Mouse (Mus musculus) hindbrain, embryonic 10.5 days (tissue): ENCODE results near the gene Gm13420. TPM values are rescaled to one million over a fixed set of nuclear protein-coding genes. Genes with fewer than 3 reads are reported as not detected.
"Not testable (repeated sequence)": the region's sequence is repeated elsewhere in the genome, so short reads cannot be mapped to it uniquely, and the experiment has no call there.

ENCODE experiments used
- DNase-seq: peaks from one replicate; pipeline ENCODE4 v3.0.0-alpha.2; 2017; ENCODE audit warnings: low spot score
- H3K27ac ChIP-seq: fragments of 300-500 bp; sonication (generic); 2 replicates; pipeline ENCODE4 v1.5.1; 2016; ENCODE audit warnings: mild to moderate bottlenecking, moderate library complexity
- H3K27me3 ChIP-seq: fragments of 300-500 bp; sonication (generic); 2 replicates; pipeline ENCODE4 v1.6.1; 2016; ENCODE audit warnings: mild to moderate bottlenecking; ENCODE audit not compliant: poor library complexity, insufficient read depth, severe bottlenecking
- H3K36me3 ChIP-seq: fragments of 300-500 bp; sonication (generic); 2 replicates; pipeline ENCODE4 v1.6.1; 2016; ENCODE audit warnings: mild to moderate bottlenecking, moderate library complexity
- H3K4me1 ChIP-seq: fragments of 300-500 bp; sonication (generic); replicated peaks from 2 replicates; pipeline ENCODE4 v1.6.1; 2016; ENCODE audit warnings: mild to moderate bottlenecking
- H3K4me3 ChIP-seq: fragments of 300-500 bp; sonication (generic); 2 replicates; pipeline ENCODE4 v1.5.1; 2016; ENCODE audit warnings: mild to moderate bottlenecking, moderate library complexity
- H3K9me3 ChIP-seq: fragments of 300-500 bp; sonication (generic); 2 replicates; pipeline ENCODE4 v1.6.1; 2016; ENCODE audit warnings: mild to moderate bottlenecking, moderate library complexity
- WGBS: fragments of 180-500 bp; shearing (Covaris S2); methylation state at CpG from one replicate; pipeline ENCODE4 v1.1.7; 2016; 5-methylcytosine and 5-hydroxymethylcytosine counted together
- polyA plus RNA-seq: library from polyadenylated mRNA; unstranded; fragments of >200 nt; fragmentation: Nextera tagmentation; extraction: Ambion mirVana; gene quantifications from 2 replicates; pipeline ENCODE4 v1.2.1, GENCODE M21; 2016

Gene Gm13420
- polyA plus RNA-seq, 1 experiment from 2014 or later: not detected

GRCm38 (mm10) chr2:29732559-29732958 is 18.9 kb downstream of the Gm13420 start:
- 90% methylated on average over 10 of the region's 10 CpGs for WGBS
- H3K9me3 ChIP-seq: no peaks in the 10 kb centered on the region
- H3K4me1 ChIP-seq: no peaks in the 10 kb centered on the region
- H3K27me3 ChIP-seq: no peaks in the 10 kb centered on the region
- no peak for DNase-seq
- H3K27ac ChIP-seq: no peak overlapping the region
- peaks cover 99% of the 10 kb centered on the region for H3K36me3 ChIP-seq
- H3K4me3 ChIP-seq: no peak overlapping the region

GRCm38 (mm10) chr2:29731545-29731944 is 19.9 kb downstream of the Gm13420 start:
- H3K36me3 ChIP-seq: peaks cover 99% of the 10 kb centered on the region
- H3K4me1 ChIP-seq: no peaks in the 10 kb centered on the region
- H3K27me3 ChIP-seq: no peaks in the 10 kb centered on the region
- H3K27ac ChIP-seq: no peak overlapping the region
- WGBS: 72% methylated on average over 3 of the region's 3 CpGs
- no peaks in the 10 kb centered on the region for H3K9me3 ChIP-seq
- H3K4me3 ChIP-seq: no peak overlapping the region
- DNase-seq: no peak

DNA sequence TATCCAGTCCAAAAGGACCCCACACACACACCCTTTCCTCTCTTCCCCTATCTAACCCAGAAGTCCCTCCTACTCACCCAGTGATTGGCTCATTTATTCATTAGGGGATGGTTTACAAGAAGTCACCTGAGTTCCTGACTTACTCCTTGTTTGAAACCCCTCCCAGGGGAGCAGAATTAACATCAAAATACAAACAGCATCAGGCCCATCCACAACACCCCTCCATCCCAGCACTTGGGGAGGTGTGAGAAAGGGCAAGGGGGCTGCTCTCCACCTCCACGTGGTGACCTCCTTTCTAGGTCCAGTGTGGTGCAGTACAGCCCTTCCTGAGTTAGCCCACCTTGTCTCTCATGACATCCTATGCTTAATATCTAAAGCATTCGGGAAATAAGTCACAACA is 22.0 kb downstream of the Gm13420 start:
- Histone ChIP-seq H3K4me1 (no peaks in the 10 kb centered on the region), H3K9me3 (no peaks in the 10 kb centered on the region), H3K27ac (no peak overlapping the region), H3K4me3 (no peak overlapping the region), H3K27me3 (no peaks in the 10 kb centered on the region), H3K36me3 (peaks cover 99% of the 10 kb centered on the region)
- no peak for DNase-seq
- WGBS: 62% methylated on average over 2 of the region's 2 CpGs

DNA sequence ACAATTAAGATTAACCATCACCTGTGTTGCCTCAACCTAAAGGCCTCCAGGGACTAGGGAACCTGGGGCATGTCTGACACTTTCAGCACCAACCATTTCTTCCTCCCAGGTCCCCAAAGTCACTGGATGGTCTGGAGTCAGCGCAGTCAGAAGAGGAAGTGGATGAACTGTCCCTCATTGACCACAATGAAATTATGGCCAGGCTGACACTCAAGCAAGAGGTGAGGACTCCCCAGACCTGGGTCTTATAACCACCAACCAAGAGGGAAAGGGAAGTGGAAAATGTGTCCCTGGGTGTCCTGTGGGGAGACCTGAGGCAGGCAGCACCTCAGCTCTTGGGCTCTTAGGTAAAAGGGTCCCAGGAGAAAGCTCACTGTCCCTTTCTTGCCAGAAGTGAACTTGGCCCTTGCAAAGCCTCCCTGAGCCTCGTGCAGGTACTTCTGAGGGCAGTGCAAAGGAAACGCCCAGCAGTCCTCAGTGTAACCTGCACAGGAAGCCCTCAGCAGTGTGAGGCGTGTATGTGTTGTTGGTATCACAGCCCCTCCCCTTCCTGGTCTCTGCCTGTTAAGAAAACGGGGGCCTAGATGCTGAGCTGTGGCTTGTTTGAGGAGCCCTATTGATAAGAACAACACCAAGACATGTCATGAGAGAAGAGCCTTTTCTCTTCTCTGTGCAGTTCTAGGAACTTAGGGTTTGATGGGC is 26.7 kb downstream of the Gm13420 start:
- Histone ChIP-seq H3K27ac (no peak overlapping the region), H3K36me3 (peaks cover 99% of the 10 kb centered on the region), H3K27me3 (no peaks in the 10 kb centered on the region), H3K4me1 (no peaks in the 10 kb centered on the region; the same call in 1 of the 2 replicates), H3K4me3 (no peak overlapping the region), H3K9me3 (no peaks in the 10 kb centered on the region)
- WGBS: 82% methylated on average over 5 of the region's 5 CpGs
- DNase-seq: no peak

DNA sequence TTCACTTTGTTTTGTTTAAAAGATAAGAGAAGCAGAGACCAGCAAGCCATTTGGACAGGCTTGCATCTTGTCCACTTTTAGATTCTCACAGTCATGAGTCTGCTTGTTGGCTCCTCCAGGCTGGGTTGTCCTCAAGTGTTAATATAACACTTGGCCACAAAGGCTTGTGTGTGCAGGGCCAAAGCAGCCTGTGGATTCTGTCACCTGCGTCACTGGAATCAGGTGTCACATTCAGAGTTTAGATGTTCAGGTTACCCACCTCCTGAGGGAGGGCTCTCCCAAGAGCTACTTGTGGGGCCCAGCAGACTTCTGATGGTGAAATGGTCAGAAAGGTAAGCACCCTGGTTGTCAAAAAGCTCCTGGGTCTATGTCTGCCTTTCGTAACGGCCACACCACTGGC is 28.4 kb downstream of the Gm13420 start:
- Histone ChIP-seq H3K36me3 (peaks cover 99% of the 10 kb centered on the region), H3K27ac (no peak overlapping the region), H3K9me3 (no peaks in the 10 kb centered on the region), H3K4me1 (no peaks in the 10 kb centered on the region; the same call in 1 of the 2 replicates), H3K4me3 (no peak overlapping the region), H3K27me3 (no peaks in the 10 kb centered on the region)
- 89% methylated on average over 3 of the region's 3 CpGs for WGBS
- DNase-seq: no peak

GRCm38 (mm10) chr2:29718581-29718980 is 32.9 kb downstream of the Gm13420 start:
- Histone ChIP-seq H3K36me3 (peaks cover 95% of the 10 kb centered on the region), H3K27me3 (no peaks in the 10 kb centered on the region), H3K4me1 (peaks cover 14% of the 10 kb centered on the region), H3K27ac (no peak overlapping the region), H3K4me3 (no peak overlapping the region), H3K9me3 (no peaks in the 10 kb centered on the region)
- WGBS: 91% methylated on average over 5 of the region's 5 CpGs
- no peak for DNase-seq

DNA sequence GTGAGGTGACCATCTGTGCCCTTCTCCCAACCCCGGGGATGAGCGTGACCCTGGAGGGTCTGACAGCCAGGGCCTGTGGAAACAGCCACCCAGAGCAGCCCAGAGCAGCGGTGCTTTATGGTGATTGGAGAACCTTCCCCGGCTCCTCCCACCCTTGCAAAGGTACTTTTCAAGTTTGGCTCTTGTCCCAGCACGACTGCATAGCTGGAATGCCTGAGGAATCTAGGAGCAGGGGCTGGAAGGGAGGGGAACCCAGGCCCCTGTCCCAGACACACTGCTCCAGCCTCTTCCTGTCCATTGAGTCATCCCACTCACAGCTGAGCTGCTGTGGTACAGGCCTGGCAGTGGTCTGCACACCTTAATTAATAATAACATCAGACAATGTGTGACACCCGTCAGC is 34.8 kb downstream of the Gm13420 start:
- Histone ChIP-seq H3K4me3 (no peak overlapping the region), H3K4me1 (peaks cover 14% of the 10 kb centered on the region), H3K9me3 (no peaks in the 10 kb centered on the region), H3K36me3 (peaks cover 95% of the 10 kb centered on the region), H3K27ac (0 out of 2 replicates have a peak overlapping the region, but pooled peaks have one; percentile 12), H3K27me3 (no peaks in the 10 kb centered on the region)
- WGBS: 15% methylated on average over 6 of the region's 6 CpGs
- DNase-seq: peak; percentile 62

DNA sequence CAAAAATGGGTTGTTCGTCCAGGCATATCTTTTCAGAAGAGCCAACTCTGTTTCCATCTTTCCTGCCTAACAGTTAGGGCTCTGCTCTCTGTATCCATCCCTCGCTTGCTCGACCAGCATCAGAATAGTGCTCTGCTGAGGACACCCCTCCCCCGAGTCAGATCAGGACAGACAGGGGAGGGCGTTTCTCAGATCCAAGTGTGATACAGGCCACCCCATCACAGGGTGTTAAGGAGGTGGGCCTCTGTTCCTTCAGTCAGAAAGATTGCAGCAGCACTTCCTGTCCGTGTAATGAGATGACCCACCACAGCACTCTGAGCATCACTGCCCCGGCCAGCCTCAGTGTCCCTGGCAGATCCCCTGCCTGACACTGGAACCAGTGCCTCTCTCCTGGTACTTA is 35.3 kb downstream of the Gm13420 start:
- Histone ChIP-seq H3K4me3 (no peak overlapping the region), H3K9me3 (no peaks in the 10 kb centered on the region), H3K27ac (0 out of 2 replicates have a peak overlapping the region, but pooled peaks have one; percentile 47), H3K4me1 (peaks cover 19% of the 10 kb centered on the region), H3K36me3 (peaks cover 95% of the 10 kb centered on the region), H3K27me3 (no peaks in the 10 kb centered on the region)
- WGBS: 42% methylated on average over 7 of the region's 7 CpGs
- no peak for DNase-seq

DNA sequence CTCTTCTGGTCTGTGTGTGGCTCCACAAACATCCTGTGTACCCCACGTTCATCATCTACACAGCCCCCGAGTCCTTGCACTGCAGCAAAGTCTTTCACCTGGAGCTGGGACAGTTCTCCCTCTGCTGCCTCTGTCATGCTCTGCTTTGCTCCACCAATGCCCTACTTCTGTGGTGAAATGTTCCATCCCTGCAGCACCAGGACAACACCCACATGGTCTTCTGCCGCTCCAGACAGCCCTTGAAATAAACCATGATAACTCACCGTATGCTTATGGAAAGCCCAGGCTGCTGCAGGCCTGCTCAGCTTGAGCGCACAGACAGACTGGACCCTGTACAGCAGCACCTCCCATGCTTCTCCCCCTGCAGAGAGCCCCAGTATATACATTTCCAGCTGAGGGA is 37.4 kb downstream of the Gm13420 start:
- H3K27me3 ChIP-seq: no peaks in the 10 kb centered on the region
- no peak for DNase-seq
- WGBS: 95% methylated on average over 5 of the region's 5 CpGs

DNA sequence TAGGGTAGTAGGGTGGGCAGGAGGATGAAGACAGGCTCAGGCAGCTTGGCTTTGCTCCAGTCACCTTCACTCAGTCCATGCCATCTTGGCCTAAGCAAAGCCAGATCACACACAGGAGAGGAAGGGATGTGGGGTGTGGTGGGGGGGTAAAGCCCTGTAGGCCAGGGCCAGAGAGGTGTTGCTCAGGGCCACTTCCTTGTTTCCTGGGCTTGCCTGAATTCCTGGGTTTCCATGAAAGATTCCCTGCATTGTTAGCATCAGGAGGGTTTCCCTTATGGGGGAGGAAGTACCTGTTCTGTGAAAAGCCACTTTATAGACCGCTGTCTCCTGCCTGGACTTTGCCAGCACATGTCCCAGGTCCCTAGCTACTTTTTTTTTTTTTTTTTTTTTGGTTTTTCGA is 38.0 kb downstream of the Gm13420 start:
- no peaks in the 10 kb centered on the region for H3K9me3 ChIP-seq
- 76% methylated on average over 2 of the region's 2 CpGs for WGBS
- no peak for DNase-seq
- no peak overlapping the region for H3K4me3 ChIP-seq
- H3K27ac ChIP-seq: no peak overlapping the region
- no peaks in the 10 kb centered on the region for H3K27me3 ChIP-seq
- peaks cover 19% of the 10 kb centered on the region for H3K4me1 ChIP-seq
- peaks cover 87% of the 10 kb centered on the region for H3K36me3 ChIP-seq

More for the DNA sequence above, 37.4 kb downstream of the Gm13420 start:
- peaks cover 19% of the 10 kb centered on the region for H3K4me1 ChIP-seq
- peaks cover 89% of the 10 kb centered on the region for H3K36me3 ChIP-seq
- H3K4me3 ChIP-seq: no peak overlapping the region
- H3K9me3 ChIP-seq: no peaks in the 10 kb centered on the region
- no peak overlapping the region for H3K27ac ChIP-seq

- no peak for DNase-seq
- no peaks in the 10 kb centered on the region for H3K9me3 ChIP-seq
- WGBS: 88% methylated on average over 5 of the region's 5 CpGs
- no peak overlapping the region for H3K27ac ChIP-seq
- no peaks in the 10 kb centered on the region for H3K27me3 ChIP-seq
- peaks cover 91% of the 10 kb centered on the region for H3K36me3 ChIP-seq
- H3K4me3 ChIP-seq: no peak overlapping the region
- H3K4me1 ChIP-seq: peaks cover 18% of the 10 kb centered on the region
Measured at GRCm38 (mm10) chr2:29711877-29712276, 39.6 kb downstream of the Gm13420 start.

DNA sequence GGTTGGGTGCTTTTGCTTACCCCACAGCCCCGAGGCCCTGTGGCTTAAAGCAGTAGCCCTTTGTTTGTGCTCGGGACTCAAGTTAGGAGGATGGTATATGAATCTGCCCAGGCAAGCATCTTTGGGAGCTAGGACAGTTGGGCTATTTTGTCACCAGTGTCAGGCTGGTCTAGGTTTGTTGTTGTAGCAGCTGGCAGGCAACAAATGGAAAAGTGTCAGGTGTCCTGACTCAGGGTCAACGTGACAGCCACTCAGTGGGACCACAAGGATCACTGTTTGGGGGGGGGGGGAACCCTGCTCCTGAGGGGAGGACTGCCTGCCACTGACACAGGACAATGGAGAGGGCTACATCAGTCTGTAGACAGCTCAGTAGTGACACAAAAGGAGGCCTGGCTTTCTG is 40.4 kb downstream of the Gm13420 start:
- Histone ChIP-seq H3K36me3 (peaks cover 91% of the 10 kb centered on the region), H3K27me3 (no peaks in the 10 kb centered on the region), H3K27ac (no peak overlapping the region; the same call in 1 of the 2 replicates), H3K4me3 (no peak overlapping the region), H3K9me3 (no peaks in the 10 kb centered on the region), H3K4me1 (peaks cover 10% of the 10 kb centered on the region)
- no peak for DNase-seq
- 61% methylated on average over 3 of the region's 3 CpGs for WGBS

DNA sequence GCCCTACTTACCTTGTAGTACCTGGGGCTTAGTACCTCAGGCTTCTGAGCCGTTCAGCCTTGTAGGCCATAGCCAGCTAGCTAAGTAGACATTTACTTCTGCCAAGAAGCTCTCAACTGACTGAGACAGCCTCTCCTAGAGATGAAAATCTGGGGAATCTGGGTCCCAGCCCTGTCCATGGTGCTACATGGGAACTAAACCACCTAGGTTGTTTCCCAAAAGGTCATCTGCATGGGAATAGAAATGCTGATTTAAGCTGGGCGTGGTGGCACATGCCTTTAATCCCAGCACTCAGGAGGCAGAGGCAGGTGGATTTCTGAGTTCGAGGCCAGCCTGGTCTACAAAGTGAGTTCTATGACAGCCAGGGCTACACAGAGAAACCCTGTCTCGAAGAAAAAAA is 43.3 kb downstream of the Gm13420 start:
- H3K27ac ChIP-seq, DNase-seq, H3K4me1 ChIP-seq, H3K4me3 ChIP-seq, H3K27me3 ChIP-seq, H3K9me3 ChIP-seq: not testable (repeated sequence)
- peaks cover 92% of the 10 kb centered on the region for H3K36me3 ChIP-seq
- WGBS: 89% methylated on average over 4 of the region's 4 CpGs
